Mouse (Mus musculus): ENCODE results near the gene Ankrd28. TPM values are rescaled to one million over a fixed set of nuclear protein-coding genes. Genes with fewer than 3 reads are reported as not detected.

Gene Ankrd28
- polyA plus RNA-seq, 1 experiment from 2014 or later: 6.7 TPM

DNA sequence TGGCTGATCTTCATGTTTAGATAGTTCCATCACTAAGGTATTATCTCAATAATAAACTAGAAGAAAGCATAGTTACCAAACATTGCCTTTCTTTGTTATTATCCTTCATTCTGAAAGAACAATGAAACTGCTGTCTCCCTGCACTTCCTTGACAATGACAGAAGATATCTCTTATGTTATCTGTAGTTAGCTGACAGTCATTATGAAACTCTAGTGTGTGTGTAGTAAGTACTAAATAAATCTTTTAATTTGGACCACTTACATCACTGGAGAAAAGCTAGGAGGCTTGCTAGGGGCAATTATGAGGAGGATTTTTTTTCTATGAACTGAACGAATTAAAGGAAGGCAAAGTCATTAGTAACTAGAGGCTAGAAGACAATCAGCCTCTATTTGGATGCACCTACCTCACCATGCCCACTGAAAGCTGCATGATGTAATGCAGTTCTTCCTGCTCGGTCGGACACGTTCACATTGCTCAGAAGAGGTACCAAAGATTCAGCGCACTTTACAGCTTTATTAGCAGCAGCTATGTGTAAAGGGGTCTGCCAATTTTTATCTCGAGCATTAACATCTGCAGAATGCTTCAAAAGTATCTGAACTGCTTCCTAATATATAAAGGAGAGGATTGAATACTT, 82.1 kb downstream of the Ankrd28 start:
- no peak overlapping the region for H3K9ac ChIP-seq
- no peaks in the 10 kb centered on the region for H3K9me3 ChIP-seq
- H3K4me3 ChIP-seq (replicated peaks): no peak overlapping the region
- ATAC-seq: no peak
- H3K4me1 ChIP-seq (replicated peaks): no peaks in the 10 kb centered on the region
- H3K4me2 ChIP-seq (replicated peaks): no peak overlapping the region
- no peaks in the 10 kb centered on the region for H3K27me3 ChIP-seq (replicated peaks)
- H3K36me3 ChIP-seq: no peaks in the 10 kb centered on the region
- 75% methylated on average over 6 of the region's 6 CpGs for WGBS
- H3K27ac ChIP-seq: no peak overlapping the region

DNA sequence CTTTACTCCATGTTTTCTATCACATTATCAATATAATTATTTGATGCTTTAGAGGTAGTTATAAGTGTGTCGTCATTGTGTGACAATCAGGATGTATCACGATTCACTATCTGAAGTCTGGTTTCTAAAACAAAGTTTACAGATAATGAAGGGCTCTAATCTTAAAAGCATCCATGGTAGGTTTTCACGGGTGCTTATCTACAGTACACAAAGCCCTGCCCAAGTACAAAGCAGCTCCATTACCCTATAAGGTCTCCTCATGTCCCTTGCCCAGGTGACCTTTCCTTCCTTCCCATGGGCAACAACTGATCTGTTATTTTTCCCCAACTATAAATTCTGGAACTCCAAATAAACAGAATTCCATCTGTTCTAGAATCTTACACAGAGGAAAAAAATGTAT, 87.9 kb downstream of the Ankrd28 start:
- H3K36me3 ChIP-seq: peaks cover 4% of the 10 kb centered on the region; the same call in 1 of the 2 replicates
- no peak overlapping the region for H3K4me2 ChIP-seq (replicated peaks)
- ATAC-seq: no peak
- no peaks in the 10 kb centered on the region for H3K9me3 ChIP-seq
- no peak overlapping the region for H3K27ac ChIP-seq
- 54% methylated on average over 3 of the region's 3 CpGs for WGBS
- no peak overlapping the region for H3K9ac ChIP-seq
- no peak overlapping the region for H3K4me3 ChIP-seq (replicated peaks)
- H3K27me3 ChIP-seq (replicated peaks): no peaks in the 10 kb centered on the region
- no peaks in the 10 kb centered on the region for H3K4me1 ChIP-seq (replicated peaks)

DNA sequence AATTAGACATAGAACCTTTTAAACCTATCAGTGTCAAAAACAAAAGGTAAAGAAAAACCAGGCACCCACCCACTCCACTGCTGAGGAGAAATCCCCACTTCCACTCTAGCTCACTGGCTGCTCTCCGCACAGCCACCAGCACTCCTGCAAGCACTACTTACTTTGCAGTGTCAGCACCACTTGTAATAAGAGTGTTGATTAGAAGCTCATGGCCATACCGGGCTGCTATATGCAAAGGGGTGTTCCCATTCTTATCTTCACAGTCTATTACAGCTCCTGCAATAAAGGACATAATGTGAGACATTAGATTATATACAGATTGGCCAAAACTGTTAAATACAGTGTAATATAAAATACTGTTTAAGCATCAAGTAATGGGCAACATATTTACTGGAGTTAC, 95.6 kb downstream of the Ankrd28 start:
- Histone ChIP-seq H3K9ac (no peak overlapping the region), H3K27me3 (replicated peaks) (no peaks in the 10 kb centered on the region), H3K9me3 (no peaks in the 10 kb centered on the region), H3K27ac (no peak overlapping the region), H3K36me3 (no peaks in the 10 kb centered on the region; the same call in 1 of the 2 replicates), H3K4me2 (replicated peaks) (no peak overlapping the region), H3K4me3 (replicated peaks) (no peak overlapping the region), H3K4me1 (replicated peaks) (no peaks in the 10 kb centered on the region)
- 72% methylated on average over 2 of the region's 2 CpGs for WGBS
- no peak for ATAC-seq

DNA sequence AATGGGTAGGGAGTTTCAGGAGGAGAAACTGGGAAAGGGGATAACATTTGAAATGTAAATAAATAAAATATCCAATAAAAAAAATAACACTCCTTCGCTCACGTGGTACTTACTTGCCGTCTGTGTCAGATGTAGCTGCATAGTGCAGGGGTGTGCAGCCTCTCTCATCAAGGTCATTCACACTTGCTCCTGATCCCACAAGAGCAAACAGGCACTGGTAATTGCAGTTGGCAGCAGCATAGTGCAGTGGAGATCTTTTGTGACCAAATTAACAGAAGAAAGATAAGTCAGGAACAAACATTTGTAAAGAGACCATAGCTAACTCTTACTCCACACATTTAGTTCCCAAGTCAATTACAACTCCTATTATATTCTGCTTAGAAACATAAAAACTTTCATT, 102.9 kb downstream of the Ankrd28 start:
- H3K27me3 ChIP-seq (replicated peaks): no peaks in the 10 kb centered on the region
- no peaks in the 10 kb centered on the region for H3K9me3 ChIP-seq
- H3K9ac ChIP-seq: no peak overlapping the region
- no peaks in the 10 kb centered on the region for H3K4me1 ChIP-seq (replicated peaks)
- H3K4me3 ChIP-seq (replicated peaks): no peak overlapping the region
- no peak overlapping the region for H3K27ac ChIP-seq
- WGBS: 83% methylated on average over 3 of the region's 3 CpGs
- H3K4me2 ChIP-seq (replicated peaks): no peak overlapping the region
- H3K36me3 ChIP-seq: 0 out of 2 replicates have a peak, but pooled peaks cover 3% of the 10 kb centered on the region
- no peak for ATAC-seq

DNA sequence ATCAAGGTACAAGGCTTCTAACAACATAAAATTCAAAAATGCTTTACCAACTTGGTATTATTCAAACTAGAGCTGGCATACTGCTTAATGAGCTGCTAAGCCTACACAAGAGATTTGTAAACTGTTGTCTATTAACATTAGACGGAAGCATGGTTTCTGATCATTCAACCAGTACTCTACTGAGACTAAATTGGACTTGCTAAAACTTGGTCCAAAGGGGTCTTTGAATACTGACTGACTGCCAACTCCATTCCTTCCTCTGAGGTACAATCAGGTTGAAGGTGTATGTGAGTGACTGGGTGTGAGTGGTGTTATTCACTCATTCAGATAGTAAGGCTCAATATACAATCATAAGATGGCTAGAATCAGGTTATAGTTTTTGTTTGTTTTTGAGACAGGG, 107.7 kb downstream of the Ankrd28 start:
- Histone ChIP-seq H3K27ac (no peak overlapping the region), H3K9me3 (no peaks in the 10 kb centered on the region), H3K36me3 (peaks cover 7% of the 10 kb centered on the region; the same call in 1 of the 2 replicates), H3K9ac (no peak overlapping the region), H3K27me3 (replicated peaks) (no peaks in the 10 kb centered on the region), H3K4me1 (replicated peaks) (no peaks in the 10 kb centered on the region), H3K4me2 (replicated peaks) (no peak overlapping the region), H3K4me3 (replicated peaks) (no peak overlapping the region)
- 93% methylated on average over 1 of the region's 1 CpGs for WGBS
- no peak for ATAC-seq

DNA sequence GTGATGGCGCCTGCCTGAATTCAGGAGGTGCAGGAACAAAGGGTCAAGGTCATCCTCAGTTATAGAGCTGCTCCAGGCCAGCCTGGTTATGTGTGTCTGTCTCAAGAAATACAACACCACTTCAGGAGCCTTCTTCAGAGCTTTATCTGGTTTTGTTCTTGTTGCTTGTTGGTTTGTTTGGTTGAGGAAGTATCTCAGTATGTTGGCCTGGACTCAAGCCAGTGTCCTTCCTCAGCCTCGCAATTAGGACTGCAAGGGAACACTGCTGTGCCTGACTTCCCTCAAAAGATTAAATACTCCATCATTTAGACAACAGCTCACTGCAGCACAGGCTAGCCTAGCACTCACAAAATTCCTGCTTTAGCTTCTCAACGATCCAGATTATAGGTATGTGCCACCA, 109.2 kb downstream of the Ankrd28 start:
- no peaks in the 10 kb centered on the region for H3K27me3 ChIP-seq (replicated peaks)
- no peaks in the 10 kb centered on the region for H3K4me1 ChIP-seq (replicated peaks)
- no peak overlapping the region for H3K4me2 ChIP-seq (replicated peaks)
- H3K36me3 ChIP-seq: peaks cover 7% of the 10 kb centered on the region; the same call in 1 of the 2 replicates
- H3K27ac ChIP-seq: no peak overlapping the region
- no peak for ATAC-seq
- 87% methylated on average over 3 of the region's 3 CpGs for WGBS
- H3K9ac ChIP-seq: no peak overlapping the region
- no peak overlapping the region for H3K4me3 ChIP-seq (replicated peaks)
- H3K9me3 ChIP-seq: no peaks in the 10 kb centered on the region

DNA sequence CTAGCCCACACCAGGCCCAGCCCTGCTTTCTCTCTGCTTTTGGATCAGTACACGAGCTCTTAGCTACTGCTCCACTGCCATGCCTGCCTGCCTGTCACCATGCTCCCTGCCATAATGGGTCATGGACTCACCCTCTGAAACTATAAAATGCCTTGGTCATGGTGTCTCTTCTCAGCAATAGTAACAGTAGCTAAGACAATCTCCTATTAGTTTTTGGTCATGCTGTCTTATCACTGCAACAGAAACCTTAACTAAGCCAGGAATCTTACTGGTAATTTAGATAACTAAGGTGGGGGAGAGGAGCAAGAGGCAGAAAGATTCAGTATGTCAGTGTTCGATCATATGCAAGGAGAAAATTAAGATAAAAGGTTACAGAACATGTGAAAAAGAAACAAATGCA, 112.1 kb downstream of the Ankrd28 start:
- Histone ChIP-seq H3K9ac (no peak overlapping the region), H3K4me2 (replicated peaks) (no peak overlapping the region), H3K9me3 (no peaks in the 10 kb centered on the region), H3K36me3 (peaks cover 7% of the 10 kb centered on the region; the same call in 1 of the 2 replicates), H3K27me3 (replicated peaks) (no peaks in the 10 kb centered on the region), H3K4me1 (replicated peaks) (no peaks in the 10 kb centered on the region), H3K4me3 (replicated peaks) (no peak overlapping the region), H3K27ac (no peak overlapping the region)
- ATAC-seq: no peak
- 89% methylated on average over 2 of the region's 2 CpGs for WGBS

DNA sequence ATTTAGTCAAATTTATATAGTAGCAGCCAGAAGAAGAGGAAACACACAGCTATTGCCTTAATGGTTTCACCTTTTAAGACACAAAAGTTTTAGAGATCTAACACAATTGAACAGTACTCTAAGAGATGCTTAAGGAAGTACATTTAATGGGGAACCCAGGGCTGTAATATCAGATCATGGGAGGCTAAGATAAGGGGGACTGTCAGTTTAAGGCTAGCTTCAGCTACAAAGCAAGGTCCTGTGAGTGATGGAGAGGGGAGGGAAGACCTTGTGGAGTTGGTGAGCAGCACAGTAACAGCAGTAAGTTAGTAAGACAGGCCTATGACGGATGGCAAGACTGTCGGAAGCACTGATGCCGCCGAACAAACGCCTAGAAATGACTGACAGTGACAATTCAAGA, 113.1 kb downstream of the Ankrd28 start:
- Histone ChIP-seq H3K27me3 (replicated peaks) (no peaks in the 10 kb centered on the region), H3K27ac (no peak overlapping the region), H3K4me3 (replicated peaks) (no peak overlapping the region), H3K4me1 (replicated peaks) (no peaks in the 10 kb centered on the region), H3K9me3 (no peaks in the 10 kb centered on the region), H3K9ac (no peak overlapping the region), H3K36me3 (peaks cover 7% of the 10 kb centered on the region; the same call in 1 of the 2 replicates), H3K4me2 (replicated peaks) (no peak overlapping the region)
- ATAC-seq: no peak
- 93% methylated on average over 5 of the region's 5 CpGs for WGBS

DNA sequence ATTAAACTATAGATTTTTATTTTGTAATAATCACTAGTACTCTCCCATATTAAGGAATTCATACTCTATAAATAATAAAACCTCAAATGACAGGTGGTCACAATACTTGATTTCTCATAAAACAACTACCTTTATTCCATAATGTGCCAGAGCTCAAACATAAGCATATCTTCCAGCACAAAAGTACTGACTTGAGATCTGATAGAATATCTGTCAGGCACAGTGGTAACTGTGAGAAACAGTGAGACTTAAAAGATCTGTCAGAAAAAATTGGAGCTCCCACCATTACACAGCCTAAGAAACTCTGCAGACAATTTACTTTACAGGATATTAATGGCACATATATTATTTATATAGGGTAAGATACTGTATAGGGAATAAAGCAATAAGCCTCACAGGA, 114.8 kb downstream of the Ankrd28 start:
- Histone ChIP-seq H3K4me3 (replicated peaks) (no peak overlapping the region), H3K4me2 (replicated peaks) (no peak overlapping the region), H3K27ac (no peak overlapping the region), H3K9me3 (no peaks in the 10 kb centered on the region), H3K27me3 (replicated peaks) (no peaks in the 10 kb centered on the region), H3K4me1 (replicated peaks) (no peaks in the 10 kb centered on the region), H3K36me3 (peaks cover 7% of the 10 kb centered on the region; the same call in 1 of the 2 replicates), H3K9ac (no peak overlapping the region)
- no peak for ATAC-seq

DNA sequence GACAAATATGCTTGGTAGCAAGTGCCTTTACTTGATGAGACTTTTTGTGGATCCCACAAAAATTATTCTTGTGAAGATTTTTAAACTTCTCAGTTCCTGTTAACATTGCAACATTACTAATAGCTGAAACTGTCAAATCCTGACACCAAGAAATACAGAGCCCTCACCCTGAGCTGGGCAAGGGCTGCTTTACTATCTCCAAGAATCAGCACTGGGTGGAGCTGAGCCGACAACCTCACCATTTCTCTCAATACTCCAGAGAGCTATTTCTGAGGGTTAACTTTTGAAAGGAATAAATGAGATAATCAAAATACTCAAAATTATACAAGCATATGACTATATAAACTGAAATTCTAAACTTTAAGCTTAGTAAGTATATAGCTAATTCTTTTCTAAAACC, 121.1 kb downstream of the Ankrd28 start:
- no peak overlapping the region for H3K4me3 ChIP-seq (replicated peaks)
- no peaks in the 10 kb centered on the region for H3K4me1 ChIP-seq (replicated peaks)
- ATAC-seq: no peak
- H3K9me3 ChIP-seq: no peaks in the 10 kb centered on the region
- H3K36me3 ChIP-seq: 0 out of 2 replicates have a peak, but pooled peaks cover 3% of the 10 kb centered on the region
- H3K27ac ChIP-seq: no peak overlapping the region
- H3K9ac ChIP-seq: no peak overlapping the region
- WGBS: 87% methylated on average over 1 of the region's 1 CpGs
- H3K27me3 ChIP-seq (replicated peaks): no peaks in the 10 kb centered on the region
- H3K4me2 ChIP-seq (replicated peaks): no peak overlapping the region

DNA sequence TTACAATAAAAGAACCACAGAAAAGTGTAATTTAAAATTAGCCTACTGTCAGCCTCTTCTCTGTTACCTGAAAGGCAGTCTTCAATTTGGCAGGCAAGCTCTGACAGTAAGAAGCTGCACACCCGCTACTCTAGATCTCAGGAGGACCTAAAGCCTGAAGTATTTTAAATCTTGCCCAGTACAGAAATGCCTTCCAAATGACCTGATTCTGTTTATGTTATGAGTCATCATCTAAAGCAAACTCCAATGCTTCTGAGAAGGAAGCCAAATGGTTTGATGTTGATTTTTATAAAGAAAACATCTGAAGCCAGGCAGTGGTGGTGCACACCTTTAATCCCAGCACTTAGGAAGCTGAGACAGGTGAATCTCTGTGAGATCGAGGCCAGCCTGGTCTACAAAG, 130.1 kb downstream of the Ankrd28 start:
- 79% methylated on average over 2 of the region's 2 CpGs for WGBS

DNA sequence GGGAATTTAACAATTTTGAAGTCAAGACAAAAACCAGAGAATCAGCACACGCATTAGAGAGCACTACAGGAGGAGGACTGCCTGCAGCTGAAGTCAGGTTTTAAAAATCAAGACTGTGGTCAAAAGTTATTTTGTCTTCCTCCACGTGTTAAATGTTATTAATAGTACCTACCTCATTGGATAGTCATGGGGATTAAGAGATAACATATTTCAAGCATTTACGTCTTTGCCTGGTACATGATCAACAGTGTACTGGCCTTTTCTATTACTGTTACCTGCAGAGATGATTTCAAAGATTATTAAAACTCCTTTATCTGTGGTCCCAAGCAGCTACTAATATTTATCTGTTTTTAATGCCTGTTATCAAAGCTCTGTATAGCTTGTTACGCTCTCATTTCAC, 132.7 kb downstream of the Ankrd28 start:
- no peak for ATAC-seq
- Histone ChIP-seq H3K27me3 (replicated peaks) (no peaks in the 10 kb centered on the region), H3K9ac (no peak overlapping the region), H3K4me3 (replicated peaks) (no peak overlapping the region), H3K36me3 (peaks cover 5% of the 10 kb centered on the region; the same call in 1 of the 2 replicates), H3K4me1 (replicated peaks) (no peaks in the 10 kb centered on the region), H3K27ac (no peak overlapping the region), H3K4me2 (replicated peaks) (no peak overlapping the region), H3K9me3 (no peaks in the 10 kb centered on the region)
- 84% methylated on average over 4 of the region's 4 CpGs for WGBS

More for the DNA sequence above, 130.1 kb downstream of the Ankrd28 start:
- ATAC-seq: no peak
- Histone ChIP-seq H3K27ac (no peak overlapping the region), H3K9ac (no peak overlapping the region), H3K4me1 (replicated peaks) (no peaks in the 10 kb centered on the region), H3K4me2 (replicated peaks) (no peak overlapping the region), H3K27me3 (replicated peaks) (no peaks in the 10 kb centered on the region), H3K36me3 (peaks cover 7% of the 10 kb centered on the region; the same call in 1 of the 2 replicates), H3K9me3 (no peaks in the 10 kb centered on the region), H3K4me3 (replicated peaks) (no peak overlapping the region)

DNA sequence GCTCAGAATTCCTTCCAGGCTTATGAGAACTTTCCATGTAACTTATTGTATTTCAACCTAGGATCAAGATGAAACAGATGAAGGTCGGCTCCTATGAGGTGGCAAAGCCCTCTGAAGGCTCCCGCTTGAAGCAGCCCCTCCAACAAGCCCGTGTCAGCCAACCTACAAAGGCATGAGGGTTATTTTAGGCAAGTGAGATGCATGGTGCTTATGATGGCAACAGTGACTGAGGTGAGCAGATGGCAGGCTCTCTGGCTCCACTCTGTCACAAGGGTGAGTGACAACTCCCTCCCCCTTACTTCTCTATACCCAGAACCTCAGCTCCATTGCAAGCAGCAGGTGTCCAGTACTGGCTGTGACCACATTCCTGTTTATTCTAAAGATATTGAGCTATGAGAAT, 133.1 kb downstream of the Ankrd28 start:
- no peak overlapping the region for H3K4me2 ChIP-seq (replicated peaks)
- H3K36me3 ChIP-seq: peaks cover 5% of the 10 kb centered on the region; the same call in 1 of the 2 replicates
- no peaks in the 10 kb centered on the region for H3K4me1 ChIP-seq (replicated peaks)
- H3K27me3 ChIP-seq (replicated peaks): no peaks in the 10 kb centered on the region
- H3K9me3 ChIP-seq: no peaks in the 10 kb centered on the region
- no peak overlapping the region for H3K27ac ChIP-seq
- ATAC-seq: no peak
- no peak overlapping the region for H3K4me3 ChIP-seq (replicated peaks)
- no peak overlapping the region for H3K9ac ChIP-seq
- 81% methylated on average over 3 of the region's 3 CpGs for WGBS
